Mouse (Mus musculus) CD4-positive helper T cell, adult 2 months (primary cell): Measurements from ENCODE around the gene Hsd11b1.
"Not testable (repeated sequence)": the region's sequence is repeated elsewhere in the genome, so short reads cannot be mapped to it uniquely, and the experiment has no call there.

Source experiments
- DNase-seq: peaks from one replicate; pipeline ENCODE4 v3.0.0-alpha.2; 2012; ENCODE audit warnings: low read depth, missing footprints, low spot score

Hsd11b1 gene

GRCm38 (mm10) chr1:193279492-193279891 lies 15.6 kb upstream of the Hsd11b1 start:
- DNase-seq = peak; percentile 13

GRCm38 (mm10) chr1:193278414-193279045 lies 14.7 kb upstream of the Hsd11b1 start:
- no peak for DNase-seq

- DNase-seq = no peak
Observed at GRCm38 (mm10) chr1:193274407-193275071, 10.7 kb upstream of the Hsd11b1 start.

GRCm38 (mm10) chr1:193272916-193273601 lies 9.2 kb upstream of the Hsd11b1 start, which contains the start of gene G0s2:
TSS of gene G0s2 (minus strand) at chr1:193273217.
- peak; percentile 45 for DNase-seq

- DNase-seq = no peak
Observed at GRCm38 (mm10) chr1:193272137-193272915, 8.5 kb upstream of the Hsd11b1 start.

GRCm38 (mm10) chr1:193270965-193271763 lies 7.3 kb upstream of the Hsd11b1 start:
- no peak for DNase-seq

GRCm38 (mm10) chr1:193265734-193266133 lies 1.9 kb upstream of the Hsd11b1 start:
- DNase-seq = no peak

- peak; percentile 17 for DNase-seq
Observed at GRCm38 (mm10) chr1:193263026-193263907, 608 bp downstream of the Hsd11b1 start.

- no peak for DNase-seq
Observed at GRCm38 (mm10) chr1:193261897-193262548, 1.9 kb downstream of the Hsd11b1 start.

- DNase-seq = no peak
Observed at GRCm38 (mm10) chr1:193259559-193259958, 4.3 kb downstream of the Hsd11b1 start.

GRCm38 (mm10) chr1:193256621-193257098 lies 7.2 kb downstream of the Hsd11b1 start:
- DNase-seq = no peak

GRCm38 (mm10) chr1:193256289-193256577 lies 7.6 kb downstream of the Hsd11b1 start:
- no peak for DNase-seq

- peak; percentile 68 for DNase-seq
Observed at GRCm38 (mm10) chr1:193255488-193256288, 8.2 kb downstream of the Hsd11b1 start.

GRCm38 (mm10) chr1:193255032-193255431 lies 8.8 kb downstream of the Hsd11b1 start:
- DNase-seq = no peak

- DNase-seq = not testable (repeated sequence)
Observed at GRCm38 (mm10) chr1:193253895-193254294, 10.0 kb downstream of the Hsd11b1 start.

- no peak for DNase-seq
Observed at GRCm38 (mm10) chr1:193252616-193253015, 11.3 kb downstream of the Hsd11b1 start.

- DNase-seq = no peak
Observed at GRCm38 (mm10) chr1:193251386-193251785, 12.5 kb downstream of the Hsd11b1 start.

- DNase-seq = no peak
Observed at GRCm38 (mm10) chr1:193250026-193250425, 13.8 kb downstream of the Hsd11b1 start.

- DNase-seq = no peak
Observed at GRCm38 (mm10) chr1:193244235-193244634, 19.6 kb downstream of the Hsd11b1 start.
